Mouse (Mus musculus): ENCODE data around the gene Adamtsl4.

The Adamtsl4 gene

GRCm38 (mm10) chr3:95630856-95631255, 56.9 kb downstream of the Adamtsl4 start:
- DNase-seq, result no peak

DNA sequence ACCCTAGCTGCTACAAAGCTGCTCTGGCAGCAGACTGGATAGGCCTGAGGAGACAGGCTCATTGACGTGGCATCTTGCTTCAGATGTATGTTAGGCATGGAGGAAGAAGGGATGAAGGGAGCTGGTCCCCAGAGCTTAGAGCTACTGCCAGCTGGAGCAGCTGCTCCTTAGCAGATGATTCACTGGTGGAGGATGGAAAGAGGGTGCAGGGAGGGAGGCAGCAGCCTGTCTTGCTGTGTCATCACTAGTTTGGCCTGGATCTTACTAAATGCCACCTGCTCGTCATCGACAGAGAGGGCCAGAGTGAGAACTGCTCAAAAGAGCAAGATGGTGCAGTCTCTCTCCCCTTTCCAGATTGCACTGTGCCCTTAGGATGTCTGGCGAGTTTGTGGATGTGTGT, 58.0 kb downstream of the Adamtsl4 start:
- DNase-seq, result peak; percentile 78

DNA sequence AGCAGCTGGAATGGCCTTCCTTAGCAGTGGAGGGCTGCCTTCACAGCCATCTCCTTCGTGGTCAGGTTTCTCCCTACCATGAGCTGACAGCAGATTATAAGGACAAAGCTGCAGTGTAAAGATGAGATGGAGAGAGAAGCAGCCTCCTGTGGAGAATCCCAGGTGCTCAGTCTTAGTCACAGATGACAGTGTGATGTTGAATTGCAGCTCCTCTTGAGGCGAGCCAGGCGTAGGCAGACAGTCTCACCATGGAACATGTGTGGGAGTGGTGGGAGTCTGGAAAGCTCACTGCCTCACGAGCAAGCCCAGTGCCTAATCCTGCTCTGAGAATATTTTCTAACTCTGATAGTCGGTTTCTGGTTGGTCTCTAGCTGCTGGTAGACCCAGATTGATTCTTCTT, 60.0 kb downstream of the Adamtsl4 start:
- DNase-seq, result peak; percentile 83
